Mouse (Mus musculus): ENCODE results near the gene Mief1. TPM values are rescaled to one million over a fixed set of nuclear protein-coding genes. Genes with fewer than 3 reads are reported as not detected.

Gene Mief1
- polyA plus RNA-seq, 1 experiment from 2014 or later = 33.8 TPM

DNA sequence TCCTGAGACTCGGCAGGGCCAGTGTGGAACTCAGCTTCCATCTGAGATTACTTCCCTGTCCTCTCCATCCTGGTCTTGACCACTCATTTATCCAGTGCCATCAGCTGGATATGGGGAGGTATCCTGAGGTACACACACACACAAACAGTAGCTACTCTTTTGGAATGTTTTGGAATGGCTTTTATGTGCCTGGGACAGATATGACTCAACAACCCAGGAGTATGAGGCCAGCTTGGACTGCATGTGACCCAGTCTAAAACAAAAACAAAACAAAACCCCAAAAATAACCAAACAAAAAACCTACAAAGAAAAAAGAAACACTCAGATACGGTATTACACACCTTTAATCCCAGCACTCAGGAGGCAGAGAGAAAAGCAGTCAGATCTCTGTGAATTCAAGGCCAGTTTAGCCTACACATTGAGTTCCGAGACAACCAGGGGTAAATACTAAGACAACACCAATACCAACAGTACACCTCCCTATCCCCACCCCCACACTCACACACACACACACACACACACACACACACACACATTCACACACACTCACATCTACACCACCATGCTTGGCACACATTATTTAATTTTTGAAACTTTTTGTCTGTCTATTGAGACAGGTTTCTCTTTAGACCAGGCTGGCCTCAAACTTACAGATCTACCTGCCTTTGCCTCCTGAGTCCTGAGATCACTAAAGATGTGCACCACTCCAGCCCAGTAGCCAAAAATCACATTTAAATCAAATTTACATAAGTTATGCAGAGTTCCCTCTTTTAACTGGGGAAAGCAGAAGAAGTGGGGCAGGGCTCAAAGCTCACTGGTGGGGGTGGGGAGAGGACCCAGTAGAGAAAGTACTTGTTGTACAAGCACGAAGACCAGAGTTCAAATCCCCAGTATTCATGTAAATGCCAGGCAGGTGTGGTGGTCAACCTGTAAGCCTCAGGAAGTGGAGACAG lies 13.8 kb upstream of the Mief1 start:
- 78% methylated on average over 4 of the region's 4 CpGs for WGBS
- H3K9ac ChIP-seq (ENCODE audit: low read length) = no peak overlapping the region
- no peak overlapping the region for H3K4me3 ChIP-seq (ENCODE audit: low read depth, low read length)

GRCm38 (mm10) chr15:80221031-80221430 lies 12.8 kb upstream of the Mief1 start:
- H3K36me3 ChIP-seq (ENCODE audit: control insufficient read depth, insufficient read depth, low read length) = no peaks in the 10 kb centered on the region
- no peaks in the 10 kb centered on the region for H3K27me3 ChIP-seq (ENCODE audit: control insufficient read depth, insufficient read depth, low read length)
- H3K4me2 ChIP-seq (ENCODE audit: low read depth, severe bottlenecking) = no peak overlapping the region
- H3K9ac ChIP-seq (ENCODE audit: low read length) = no peak overlapping the region
- H3K27ac ChIP-seq (replicated peaks; ENCODE audit: low read depth, low read length) = no peak overlapping the region
- H3K4me1 ChIP-seq (ENCODE audit: control insufficient read depth, insufficient read depth, low read length) = no peaks in the 10 kb centered on the region
- WGBS = 69% methylated on average over 8 of the region's 8 CpGs
- H3K9me3 ChIP-seq (ENCODE audit: control insufficient read depth, low read length) = no peaks in the 10 kb centered on the region
- DNase-seq (ENCODE audit: low spot score) (no peak), ATAC-seq (ENCODE audit: insufficient number of reproducible peaks, low FRiP score, low TSS enrichment, low read depth) (no peak)
- H3K4me3 ChIP-seq (ENCODE audit: low read depth, low read length) = no peak overlapping the region

More for the DNA sequence above, 13.8 kb upstream of the Mief1 start:
- peaks cover 2% of the 10 kb centered on the region; the same call in 1 of the 2 replicates for H3K4me1 ChIP-seq (ENCODE audit: control insufficient read depth, insufficient read depth, low read length)
- no peak overlapping the region for H3K4me2 ChIP-seq (ENCODE audit: low read depth, severe bottlenecking)
- no peaks in the 10 kb centered on the region for H3K9me3 ChIP-seq (ENCODE audit: control insufficient read depth, low read length)
- no peaks in the 10 kb centered on the region for H3K27me3 ChIP-seq (ENCODE audit: control insufficient read depth, insufficient read depth, low read length)
- DNase-seq (ENCODE audit: low spot score) = no peak
- H3K27ac ChIP-seq (replicated peaks; ENCODE audit: low read depth, low read length) = no peak overlapping the region
- no peak for ATAC-seq (ENCODE audit: insufficient number of reproducible peaks, low FRiP score, low TSS enrichment, low read depth)
- H3K36me3 ChIP-seq (ENCODE audit: control insufficient read depth, insufficient read depth, low read length) = no peaks in the 10 kb centered on the region

GRCm38 (mm10) chr15:80223751-80224150 lies 10.1 kb upstream of the Mief1 start:
- no peak for ATAC-seq (ENCODE audit: insufficient number of reproducible peaks, low FRiP score, low TSS enrichment, low read depth)
- H3K9me3 ChIP-seq (ENCODE audit: control insufficient read depth, low read length) = no peaks in the 10 kb centered on the region
- DNase-seq (ENCODE audit: low spot score) = no peak
- 89% methylated on average over 7 of the region's 7 CpGs for WGBS
- no peak overlapping the region for H3K4me3 ChIP-seq (ENCODE audit: low read depth, low read length)
- H3K27me3 ChIP-seq (ENCODE audit: control insufficient read depth, insufficient read depth, low read length) = no peaks in the 10 kb centered on the region
- no peak overlapping the region for H3K4me2 ChIP-seq (ENCODE audit: low read depth, severe bottlenecking)
- no peak overlapping the region for H3K9ac ChIP-seq (ENCODE audit: low read length)
- no peaks in the 10 kb centered on the region; the same call in 1 of the 2 replicates for H3K4me1 ChIP-seq (ENCODE audit: control insufficient read depth, insufficient read depth, low read length)
- H3K36me3 ChIP-seq (ENCODE audit: control insufficient read depth, insufficient read depth, low read length) = no peaks in the 10 kb centered on the region
- H3K27ac ChIP-seq (replicated peaks; ENCODE audit: low read depth, low read length) = no peak overlapping the region

GRCm38 (mm10) chr15:80225208-80225607 lies 8.6 kb upstream of the Mief1 start:
- H3K4me3 ChIP-seq (ENCODE audit: low read depth, low read length) = no peak overlapping the region
- no peaks in the 10 kb centered on the region for H3K9me3 ChIP-seq (ENCODE audit: control insufficient read depth, low read length)
- H3K27me3 ChIP-seq (ENCODE audit: control insufficient read depth, insufficient read depth, low read length) = no peaks in the 10 kb centered on the region
- ATAC-seq (ENCODE audit: insufficient number of reproducible peaks, low FRiP score, low TSS enrichment, low read depth) (no peak), DNase-seq (ENCODE audit: low spot score) (peak; percentile 88)
- WGBS = 31% methylated on average over 9 of the region's 9 CpGs
- no peak overlapping the region for H3K27ac ChIP-seq (replicated peaks; ENCODE audit: low read depth, low read length)
- H3K9ac ChIP-seq (ENCODE audit: low read length) = no peak overlapping the region
- no peaks in the 10 kb centered on the region for H3K36me3 ChIP-seq (ENCODE audit: control insufficient read depth, insufficient read depth, low read length)
- H3K4me2 ChIP-seq (ENCODE audit: low read depth, severe bottlenecking) = no peak overlapping the region
- H3K4me1 ChIP-seq (ENCODE audit: control insufficient read depth, insufficient read depth, low read length) = no peaks in the 10 kb centered on the region; the same call in 1 of the 2 replicates

- Histone ChIP-seq H3K4me2 (ENCODE audit: low read depth, severe bottlenecking) (no peak overlapping the region), H3K36me3 (ENCODE audit: control insufficient read depth, insufficient read depth, low read length) (no peaks in the 10 kb centered on the region), H3K4me1 (ENCODE audit: control insufficient read depth, insufficient read depth, low read length) (no peaks in the 10 kb centered on the region; the same call in 1 of the 2 replicates), H3K27ac (replicated peaks; ENCODE audit: low read depth, low read length) (no peak overlapping the region), H3K4me3 (ENCODE audit: low read depth, low read length) (no peak overlapping the region), H3K27me3 (ENCODE audit: control insufficient read depth, insufficient read depth, low read length) (no peaks in the 10 kb centered on the region), H3K9ac (ENCODE audit: low read length) (no peak overlapping the region), H3K9me3 (ENCODE audit: control insufficient read depth, low read length) (no peaks in the 10 kb centered on the region)
- DNase-seq (ENCODE audit: low spot score) = peak; percentile 79
- no peak for ATAC-seq (ENCODE audit: insufficient number of reproducible peaks, low FRiP score, low TSS enrichment, low read depth)
- 44% methylated on average over 2 of the region's 2 CpGs for WGBS
Measured at GRCm38 (mm10) chr15:80225796-80226195, 8.0 kb upstream of the Mief1 start.

- H3K9ac ChIP-seq (ENCODE audit: low read length) = no peak overlapping the region
- no peak overlapping the region for H3K27ac ChIP-seq (replicated peaks; ENCODE audit: low read depth, low read length)
Measured at GRCm38 (mm10) chr15:80228071-80228800, 5.6 kb upstream of the Mief1 start.

GRCm38 (mm10) chr15:80232331-80232730 lies 1.5 kb upstream of the Mief1 start:
- Histone ChIP-seq H3K27me3 (ENCODE audit: control insufficient read depth, insufficient read depth, low read length) (no peaks in the 10 kb centered on the region), H3K4me1 (ENCODE audit: control insufficient read depth, insufficient read depth, low read length) (peaks cover 3% of the 10 kb centered on the region), H3K4me3 (ENCODE audit: low read depth, low read length) (no peak overlapping the region), H3K9me3 (ENCODE audit: control insufficient read depth, low read length) (no peaks in the 10 kb centered on the region), H3K36me3 (ENCODE audit: control insufficient read depth, insufficient read depth, low read length) (peaks cover 5% of the 10 kb centered on the region; the same call in 1 of the 2 replicates), H3K4me2 (ENCODE audit: low read depth, severe bottlenecking) (no peak overlapping the region), H3K27ac (replicated peaks; ENCODE audit: low read depth, low read length) (no peak overlapping the region), H3K9ac (ENCODE audit: low read length) (no peak overlapping the region)
- WGBS = 74% methylated on average over 2 of the region's 2 CpGs
- DNase-seq (ENCODE audit: low spot score) = no peak
- ATAC-seq (ENCODE audit: insufficient number of reproducible peaks, low FRiP score, low TSS enrichment, low read depth) = no peak

More at GRCm38 (mm10) chr15:80228071-80228800, 5.6 kb upstream of the Mief1 start:
- ATAC-seq (ENCODE audit: insufficient number of reproducible peaks, low FRiP score, low TSS enrichment, low read depth) (no peak), DNase-seq (ENCODE audit: low spot score) (no peak)
- no peak overlapping the region for H3K4me3 ChIP-seq (ENCODE audit: low read depth, low read length)
- no peaks in the 10 kb centered on the region for H3K36me3 ChIP-seq (ENCODE audit: control insufficient read depth, insufficient read depth, low read length)
- H3K9me3 ChIP-seq (ENCODE audit: control insufficient read depth, low read length) = no peaks in the 10 kb centered on the region
- no peaks in the 10 kb centered on the region; the same call in 1 of the 2 replicates for H3K4me1 ChIP-seq (ENCODE audit: control insufficient read depth, insufficient read depth, low read length)
- H3K4me2 ChIP-seq (ENCODE audit: low read depth, severe bottlenecking) = no peak overlapping the region
- 77% methylated on average over 17 of the region's 17 CpGs for WGBS
- no peaks in the 10 kb centered on the region for H3K27me3 ChIP-seq (ENCODE audit: control insufficient read depth, insufficient read depth, low read length)

- Histone ChIP-seq H3K4me3 (ENCODE audit: low read depth, low read length) (no peak overlapping the region), H3K9me3 (ENCODE audit: control insufficient read depth, low read length) (no peaks in the 10 kb centered on the region), H3K27me3 (ENCODE audit: control insufficient read depth, insufficient read depth, low read length) (no peaks in the 10 kb centered on the region), H3K36me3 (ENCODE audit: control insufficient read depth, insufficient read depth, low read length) (peaks cover 5% of the 10 kb centered on the region; the same call in 1 of the 2 replicates), H3K9ac (ENCODE audit: low read length) (no peak overlapping the region), H3K27ac (replicated peaks; ENCODE audit: low read depth, low read length) (no peak overlapping the region), H3K4me2 (ENCODE audit: low read depth, severe bottlenecking) (peak overlapping the region; percentile 41; the same call in 1 of the 2 replicates), H3K4me1 (ENCODE audit: control insufficient read depth, insufficient read depth, low read length) (peaks cover 3% of the 10 kb centered on the region; the same call in 1 of the 2 replicates)
- 62% methylated on average over 4 of the region's 4 CpGs for WGBS
- DNase-seq (ENCODE audit: low spot score) (no peak), ATAC-seq (ENCODE audit: insufficient number of reproducible peaks, low FRiP score, low TSS enrichment, low read depth) (no peak)
Measured at GRCm38 (mm10) chr15:80233053-80233452, 765 bp upstream of the Mief1 start.

Data from limb, embryonic 11.5 days (tissue).